Mouse (Mus musculus): ENCODE measurements around the gene Zfp688.

GRCm38 (mm10) chr7:127470011-127470715 lies 48.3 kb upstream of the Zfp688 start:
- TF ChIP-seq POLR2A (IDR thresholded peaks at IDR 0.05; ENCODE audit: extremely low read depth, insufficient read depth, low read length) = no peak
- no peak for TF ChIP-seq CTCF (IDR thresholded peaks at IDR 0.05; ENCODE audit: low read depth, low read length)
